Mouse (Mus musculus) frontal cortex, adult (tissue): ENCODE measurements at regions not wholly inside any gene's neighbourhood (a gene's known extent, or its start where the extent isn't known, plus 50 kb on each side); places are given as distances from the start of the nearest gene placed in this dataset.

ENCODE experiments used
- ATAC-seq: cut with Nextera tagmentation; 2 replicates; pipeline ENCODE4 v1.9.2; 2017; ENCODE audit warnings: mild to moderate bottlenecking, moderate library complexity, mixed read lengths; ENCODE audit not compliant: low TSS enrichment

DNA sequence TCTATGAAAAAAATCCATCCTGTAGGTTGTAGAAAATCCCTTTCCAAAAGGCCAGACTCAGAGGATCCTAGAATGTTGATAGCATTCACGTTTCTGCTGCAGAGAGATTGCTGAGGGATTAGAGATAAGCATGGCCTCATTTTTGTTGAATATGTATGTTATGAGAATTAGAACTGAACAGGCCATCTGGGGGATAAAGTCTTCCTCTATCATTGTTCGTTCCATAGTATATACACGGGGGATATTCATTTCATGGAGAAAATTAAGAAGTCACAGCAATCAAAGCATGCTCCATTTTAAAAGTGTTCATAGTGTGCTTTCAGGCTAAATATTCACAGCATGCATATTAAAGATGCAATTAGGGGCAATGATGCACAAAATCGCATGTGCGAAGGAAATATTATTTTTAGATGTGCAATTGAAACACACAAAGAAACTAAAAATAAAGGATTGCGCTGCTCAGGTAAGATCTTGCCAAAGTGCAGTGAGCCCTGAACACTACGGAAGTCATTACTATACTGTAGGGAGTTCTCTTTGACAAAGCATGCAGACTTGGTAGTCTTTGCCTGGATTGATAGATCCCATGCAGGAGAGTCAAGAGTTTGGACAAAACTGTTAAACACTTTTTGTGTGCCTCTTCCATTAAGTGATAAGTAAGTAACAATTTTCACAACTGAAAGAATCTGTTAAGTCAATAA, 511.5 kb downstream of the Phf3 start:
- no peak for ATAC-seq

DNA sequence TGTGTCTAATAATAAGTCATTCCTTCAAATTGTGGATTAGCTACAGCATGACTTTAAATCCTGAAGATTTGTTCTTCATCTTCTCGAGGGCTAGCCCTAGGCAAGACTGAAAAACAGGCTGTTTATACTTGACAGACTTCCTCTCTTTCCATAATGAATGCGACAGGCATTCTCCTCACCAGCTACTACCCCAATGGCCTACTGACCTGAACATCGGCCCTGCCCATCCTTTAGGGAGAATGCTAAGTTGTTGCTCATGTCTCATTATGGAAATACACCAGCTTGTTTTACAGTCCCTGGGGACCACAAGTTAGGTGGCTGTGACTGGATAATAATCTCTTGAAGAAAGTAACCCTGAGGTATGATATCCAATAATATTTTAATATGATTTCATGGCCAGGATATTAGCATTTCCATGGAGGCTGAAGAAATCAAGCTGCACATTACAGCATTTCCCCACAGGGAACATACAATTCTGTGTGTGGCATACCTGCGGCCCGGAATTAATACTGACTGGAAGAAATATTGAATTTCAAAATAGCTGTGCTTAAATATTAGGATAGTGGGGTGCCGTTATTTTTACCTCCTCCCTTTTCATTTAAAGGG, 553.0 kb downstream of the Phf3 start:
- ATAC-seq, result no peak

- no peak for ATAC-seq
Observed at GRCm38 (mm10) chr1:30318195-30318594, 555.5 kb downstream of the Phf3 start.

DNA sequence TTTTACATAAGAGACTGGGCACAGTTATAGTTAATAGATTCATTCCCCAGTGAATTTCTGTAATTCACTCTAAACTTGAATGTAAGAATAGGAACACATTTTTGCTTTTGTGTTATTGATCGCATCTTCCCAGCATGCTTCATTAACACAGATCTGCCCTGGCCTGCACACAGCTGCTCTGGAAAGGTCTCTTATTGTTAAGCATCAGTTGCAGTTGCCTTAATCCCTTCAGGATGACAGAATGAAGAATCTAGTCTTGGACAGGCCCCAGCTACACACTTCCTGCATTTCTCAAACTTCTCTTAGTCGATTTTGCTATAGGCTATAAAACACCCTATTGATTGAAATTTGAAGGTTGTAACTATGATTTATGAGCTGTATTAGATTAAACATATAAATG, 584.6 kb downstream of the Phf3 start:
- ATAC-seq, result no peak

DNA sequence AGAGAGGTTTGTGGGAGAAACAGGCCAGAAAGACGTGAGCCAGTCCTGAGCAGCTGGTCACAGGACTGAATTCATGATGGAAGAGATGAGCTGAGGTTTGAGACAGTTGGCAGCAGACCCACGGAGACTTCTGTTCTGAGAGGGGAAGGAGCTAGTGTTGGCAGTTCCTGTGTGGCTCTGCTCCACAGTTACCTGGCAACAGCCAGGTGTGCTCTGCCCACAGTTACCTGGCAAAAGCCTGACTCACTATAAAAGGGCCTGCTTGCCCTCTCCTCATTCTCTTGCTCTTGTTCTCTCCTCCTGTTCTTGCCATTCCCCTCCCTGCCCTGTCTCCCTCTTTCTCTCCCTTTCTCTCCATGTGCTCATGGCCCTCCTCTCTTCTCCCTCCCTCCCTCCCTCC, 611.3 kb downstream of the Phf3 start:
- no peak for ATAC-seq

DNA sequence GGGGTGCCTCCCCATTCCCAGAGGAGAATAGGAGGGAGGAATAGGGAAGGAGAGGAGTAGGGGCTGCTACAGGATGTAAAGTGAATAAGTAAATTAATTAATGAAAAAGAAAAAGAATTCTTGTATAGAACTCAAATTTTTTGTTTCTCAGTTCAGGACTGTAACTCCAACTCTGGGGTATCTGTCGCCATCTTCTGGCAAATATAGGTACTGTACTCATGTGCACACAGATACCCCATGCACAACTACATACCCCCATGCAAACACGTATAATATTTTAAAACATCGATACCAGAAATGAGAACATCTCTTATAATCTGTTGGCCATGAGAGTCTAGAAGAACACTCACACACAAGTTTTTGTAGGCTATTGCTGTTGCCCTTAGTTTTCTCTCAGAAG, 614.2 kb downstream of the Phf3 start:
- no peak for ATAC-seq

GRCm38 (mm10) chr1:30216764-30217348, 656.9 kb downstream of the Phf3 start:
- no peak for ATAC-seq

DNA sequence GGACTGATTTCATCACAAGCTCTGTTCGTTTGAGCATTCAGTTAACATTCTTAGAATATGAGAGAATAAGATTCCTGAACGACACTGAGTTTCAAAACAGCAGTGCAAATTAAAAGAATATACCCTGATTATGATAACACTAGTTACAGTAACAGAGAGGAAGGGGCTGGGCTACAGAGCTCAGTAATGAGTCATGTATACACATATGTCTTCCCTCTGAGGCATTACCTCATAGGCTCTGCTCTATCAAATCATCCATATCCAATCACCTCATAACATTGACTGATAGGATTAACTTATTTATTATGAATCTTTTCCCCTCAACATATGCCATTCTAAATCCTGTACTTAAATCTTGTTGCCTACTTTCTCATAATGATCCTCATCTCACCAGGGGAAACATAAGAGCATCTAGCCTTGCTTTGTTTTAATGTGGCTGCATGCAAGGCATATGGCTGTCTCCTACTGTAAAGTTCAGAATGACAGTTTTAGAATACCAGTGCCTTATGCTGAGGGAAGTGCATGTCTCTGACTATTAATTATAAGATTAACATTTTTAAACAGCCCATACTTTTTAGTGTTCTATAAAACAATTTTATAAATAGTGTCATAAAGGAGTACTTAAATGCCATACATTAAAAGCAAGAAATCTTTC, 669.0 kb downstream of the Phf3 start:
- no peak; the same call in 1 of the 2 replicates for ATAC-seq

DNA sequence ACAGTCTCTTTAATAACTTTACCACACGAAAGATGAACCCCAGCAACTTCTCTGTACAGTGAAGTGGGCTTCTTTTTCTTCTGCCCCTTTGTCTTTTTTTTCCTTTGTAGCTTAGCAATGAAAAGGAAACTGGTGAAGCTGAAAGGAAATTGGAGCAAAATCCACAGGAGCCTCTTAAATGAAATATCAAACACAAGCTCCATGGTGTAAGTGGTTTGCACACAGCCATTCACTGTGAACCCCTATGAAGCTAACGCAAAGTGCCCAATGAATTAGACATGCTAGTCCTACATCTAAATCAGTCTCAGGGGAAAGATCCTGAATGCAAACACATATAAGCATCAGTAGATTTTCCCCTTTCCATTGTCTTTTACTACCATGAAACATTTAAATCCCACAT, 697.5 kb downstream of the Phf3 start:
- ATAC-seq, result no peak

- ATAC-seq, result peak; percentile 97
Observed at GRCm38 (mm10) chr1:30144997-30145396, 728.7 kb downstream of the Phf3 start.

GRCm38 (mm10) chr1:30114186-30114585, 759.5 kb downstream of the Phf3 start:
- no peak for ATAC-seq
